Mouse (Mus musculus): ENCODE measurements around the gene Prrg2.

DNA sequence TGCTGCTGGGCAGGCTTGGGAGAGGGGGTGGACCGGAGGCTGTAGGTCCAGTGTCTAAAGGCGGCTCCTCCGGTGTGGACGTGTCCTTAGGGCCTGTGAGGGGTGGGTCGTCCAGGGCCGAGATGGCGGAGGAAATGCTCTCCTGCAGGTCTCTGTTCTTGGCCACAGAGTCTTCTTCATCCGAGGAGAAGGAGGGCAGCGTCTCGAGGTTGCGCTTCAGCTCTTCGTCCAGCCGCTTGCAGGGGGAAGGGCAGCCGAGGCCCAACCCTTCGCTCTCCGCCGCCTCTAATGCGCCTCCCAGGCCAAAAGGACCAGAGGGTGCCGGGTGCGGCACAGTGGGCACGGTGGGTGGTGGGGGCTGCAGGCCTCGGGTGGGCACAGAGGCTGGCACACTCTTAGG, 16.7 kb downstream of the Prrg2 start:
- TF ChIP-seq CTCF (IDR thresholded peaks at IDR 0.05; ENCODE audit: extremely low read depth, insufficient read length, insufficient replicate concordance, low read depth, low read length) (no peak), POLR2A (IDR thresholded peaks at IDR 0.05; ENCODE audit: low read depth, low read length) (no peak)
